Mouse (Mus musculus) testis, adult 2 months (tissue): ENCODE results near the gene Fam3b. TPM values are rescaled to one million over a fixed set of nuclear protein-coding genes. Genes with fewer than 3 reads are reported as not detected.

ENCODE experiments used
- H3K27ac ChIP-seq: fragments of 200-500 bp; 2 replicates; pipeline ENCODE4 v1.5.1; 2012; ENCODE audit warnings: low read depth, low read length; ENCODE audit not compliant: control insufficient read depth, insufficient read depth
- H3K27me3 ChIP-seq: fragments of 200-500 bp; 2 replicates; pipeline ENCODE4 v1.6.1; 2012; ENCODE audit warnings: mild to moderate bottlenecking, low read length, moderate library complexity; ENCODE audit not compliant: control insufficient read depth, insufficient read depth
- H3K36me3 ChIP-seq: fragments of 200-500 bp; 2 replicates; pipeline ENCODE4 v1.6.1; 2012; ENCODE audit warnings: mild to moderate bottlenecking, low read length; ENCODE audit not compliant: control insufficient read depth, insufficient read depth
- H3K4me1 ChIP-seq: fragments of 200-500 bp; 2 replicates; pipeline ENCODE4 v1.6.1; 2012; ENCODE audit warnings: low read length; ENCODE audit not compliant: control insufficient read depth, insufficient read depth
- H3K4me3 ChIP-seq: fragments of 200-500 bp; 2 replicates; pipeline ENCODE4 v1.5.1; 2012; ENCODE audit warnings: low read depth, mild to moderate bottlenecking, low read length, moderate library complexity, mixed read lengths; ENCODE audit not compliant: control insufficient read depth
- CTCF ChIP-seq: fragments of 200-500 bp; IDR thresholded peaks from 2 replicates; pipeline ENCODE4 v1.5.1; 2012; ENCODE audit warnings: low read depth, mild to moderate bottlenecking, inconsistent platforms, low read length, moderate library complexity; ENCODE audit not compliant: control insufficient read depth, insufficient read depth, insufficient replicate concordance
- POLR2A ChIP-seq: fragments of 200-500 bp; IDR thresholded peaks from 2 replicates; pipeline ENCODE4 v1.6.1; 2012; ENCODE audit warnings: low read depth, mild to moderate bottlenecking, inconsistent platforms, low read length, moderate library complexity; ENCODE audit not compliant: control insufficient read depth
- polyA plus RNA-seq: library from polyadenylated mRNA; depleted of rRNA; stranded (reverse); fragments of >200 nt; gene quantifications from 2 replicates; pipeline ENCODE4 v1.2.3, GENCODE M21; 2012

Fam3b gene
- polyA plus RNA-seq, 1 experiment: 47.0 TPM

GRCm38 (mm10) chr16:97533126-97533525, 18.5 kb upstream of the Fam3b start:
- H3K36me3 ChIP-seq: no peaks in the 10 kb centered on the region
- no peaks in the 10 kb centered on the region for H3K27me3 ChIP-seq
- no peak overlapping the region for H3K27ac ChIP-seq
- TF ChIP-seq POLR2A: no peak
- peaks cover 5% of the 10 kb centered on the region; the same call in 1 of the 2 replicates for H3K4me1 ChIP-seq
- no peak overlapping the region for H3K4me3 ChIP-seq

DNA sequence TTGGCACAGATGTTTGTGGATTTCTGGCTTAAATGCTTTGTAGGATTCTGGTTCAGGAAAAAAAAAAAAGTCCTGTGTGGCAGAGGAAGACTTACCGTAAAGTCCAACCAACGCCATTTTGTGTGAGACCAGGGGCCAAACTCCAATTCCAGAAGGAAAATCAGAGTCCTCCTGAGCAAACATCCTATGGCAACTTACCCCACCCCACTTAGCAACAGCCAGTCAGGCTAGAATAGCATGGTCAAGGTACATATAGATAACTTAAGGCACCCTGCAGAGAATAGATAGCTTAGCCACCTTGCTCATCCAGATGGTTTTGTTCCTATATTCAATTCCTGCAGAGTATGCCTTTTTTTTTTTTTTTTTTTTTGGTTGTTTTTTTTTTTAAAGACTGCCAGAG, 14.6 kb upstream of the Fam3b start:
- Histone ChIP-seq H3K27ac (no peak overlapping the region), H3K4me3 (no peak overlapping the region), H3K4me1 (no peaks in the 10 kb centered on the region), H3K36me3 (no peaks in the 10 kb centered on the region), H3K27me3 (no peaks in the 10 kb centered on the region)
- no peak for TF ChIP-seq POLR2A
- TF ChIP-seq CTCF: no peak

- Histone ChIP-seq H3K27me3 (no peaks in the 10 kb centered on the region), H3K27ac (no peak overlapping the region), H3K36me3 (no peaks in the 10 kb centered on the region), H3K4me3 (no peak overlapping the region), H3K4me1 (no peaks in the 10 kb centered on the region)
- TF ChIP-seq POLR2A (no peak), CTCF (no peak)
Measured at GRCm38 (mm10) chr16:97523024-97523423, 8.4 kb upstream of the Fam3b start.

GRCm38 (mm10) chr16:97521983-97522382, 7.4 kb upstream of the Fam3b start:
- no peak overlapping the region for H3K4me3 ChIP-seq
- TF ChIP-seq CTCF (no peak), POLR2A (no peak)
- H3K4me1 ChIP-seq: no peaks in the 10 kb centered on the region

GRCm38 (mm10) chr16:97516341-97516740, 1.7 kb upstream of the Fam3b start:
- Histone ChIP-seq H3K4me1 (no peaks in the 10 kb centered on the region), H3K27me3 (no peaks in the 10 kb centered on the region), H3K36me3 (no peaks in the 10 kb centered on the region), H3K27ac (no peak overlapping the region), H3K4me3 (no peak overlapping the region)
- TF ChIP-seq POLR2A: no peak
- no peak for TF ChIP-seq CTCF

More at GRCm38 (mm10) chr16:97521983-97522382, 7.4 kb upstream of the Fam3b start:
- Histone ChIP-seq H3K36me3 (no peaks in the 10 kb centered on the region), H3K27me3 (no peaks in the 10 kb centered on the region), H3K27ac (no peak overlapping the region)

DNA sequence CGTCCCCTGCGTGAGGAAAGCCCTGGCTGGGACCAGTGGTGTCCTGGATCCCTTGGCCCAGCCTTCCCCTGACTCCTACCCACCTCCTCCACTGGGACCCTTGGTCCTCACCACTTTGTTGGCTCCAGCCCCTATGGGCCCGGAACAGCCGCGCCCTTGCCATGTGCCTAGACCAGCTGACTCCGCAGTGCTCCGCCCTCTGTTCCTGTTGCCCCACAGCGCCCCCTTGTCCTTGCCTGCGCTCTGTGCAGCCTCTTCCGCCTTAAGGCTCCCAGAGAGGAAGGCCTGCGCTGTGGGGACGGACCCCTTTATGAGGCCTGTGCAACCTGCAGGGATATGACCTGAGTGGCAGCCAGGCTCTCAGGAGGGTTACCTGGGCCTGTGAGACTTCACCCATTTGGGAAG, 2.3 kb downstream of the Fam3b start:
- Histone ChIP-seq H3K4me1 (no peaks in the 10 kb centered on the region), H3K4me3 (peak overlapping the region; percentile 87), H3K27me3 (no peaks in the 10 kb centered on the region), H3K36me3 (no peaks in the 10 kb centered on the region), H3K27ac (no peak overlapping the region; the same call in 1 of the 2 replicates)
- peak; percentile 61; the same call in 1 of the 2 replicates for TF ChIP-seq CTCF
- peak; percentile 25; the same call in 1 of the 2 replicates for TF ChIP-seq POLR2A

- no peak overlapping the region for H3K27ac ChIP-seq
- no peaks in the 10 kb centered on the region for H3K36me3 ChIP-seq
- H3K27me3 ChIP-seq: no peaks in the 10 kb centered on the region
- TF ChIP-seq POLR2A (no peak), CTCF (no peak)
- no peaks in the 10 kb centered on the region for H3K4me1 ChIP-seq
- H3K4me3 ChIP-seq: peak overlapping the region; percentile 87
Measured at GRCm38 (mm10) chr16:97511495-97511894, 3.1 kb downstream of the Fam3b start.

DNA sequence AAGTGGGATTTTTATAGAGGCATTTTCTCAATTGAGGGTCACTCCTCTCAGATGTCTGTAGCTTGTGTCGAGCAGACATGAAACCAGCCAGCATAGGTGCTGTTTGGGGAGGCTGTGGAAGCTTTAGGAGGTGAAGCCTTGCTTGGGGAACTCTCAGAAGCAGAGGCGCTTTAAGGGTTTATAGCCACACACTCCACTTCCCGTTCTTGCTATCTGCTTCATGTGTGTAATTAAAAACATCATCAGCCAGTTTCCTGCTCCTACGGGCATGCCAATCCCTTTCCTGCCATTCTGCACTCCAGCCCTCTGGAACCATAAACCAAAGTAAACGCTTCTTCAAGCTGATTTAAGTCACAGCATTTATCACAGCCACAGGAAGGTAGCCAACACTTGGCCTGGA, 3.8 kb downstream of the Fam3b start:
- TF ChIP-seq CTCF: no peak
- no peak for TF ChIP-seq POLR2A
- H3K27ac ChIP-seq: no peak overlapping the region
- no peaks in the 10 kb centered on the region for H3K27me3 ChIP-seq
- no peaks in the 10 kb centered on the region for H3K36me3 ChIP-seq
- peak overlapping the region; percentile 30 for H3K4me3 ChIP-seq
- H3K4me1 ChIP-seq: no peaks in the 10 kb centered on the region
